Mouse (Mus musculus) intestine, embryonic 14.5 days (tissue): ENCODE results near the gene Parpbp. TPM values are rescaled to one million over a fixed set of nuclear protein-coding genes. Genes with fewer than 3 reads are reported as not detected.

Source experiments
- ATAC-seq: fragments of 200-750 bp; cut with Nextera tagmentation; replicated peaks from 2 replicates; pipeline ENCODE4 v1.8.0; 2017; ENCODE audit warnings: low read depth, moderate number of reproducible peaks, moderate TSS enrichment, moderate library complexity; ENCODE audit not compliant: low FRiP score, low TSS enrichment
- DNase-seq: peaks from one replicate; pipeline ENCODE4 v3.0.0-alpha.2; 2018; ENCODE audit warnings: low spot score
- H3K27ac ChIP-seq: fragments of 300-500 bp; sonication (generic); 2 replicates; pipeline ENCODE4 v1.5.1; 2014; ENCODE audit warnings: low read depth, mild to moderate bottlenecking, control low read depth
- H3K27me3 ChIP-seq: fragments of 300-500 bp; sonication (generic); replicated peaks from 2 replicates; pipeline ENCODE4 v1.6.1; 2014; ENCODE audit warnings: low read length, control low read depth; ENCODE audit not compliant: control insufficient read depth, insufficient read depth
- H3K36me3 ChIP-seq: fragments of 300-500 bp; sonication (generic); 2 replicates; pipeline ENCODE4 v1.6.1; 2014; ENCODE audit warnings: low read length, control low read depth; ENCODE audit not compliant: control insufficient read depth, insufficient read depth
- H3K4me1 ChIP-seq: fragments of 300-500 bp; sonication (generic); replicated peaks from 2 replicates; pipeline ENCODE4 v1.6.1; 2014; ENCODE audit warnings: low read length, control low read depth, mixed read lengths; ENCODE audit not compliant: control insufficient read depth, insufficient read depth
- H3K4me2 ChIP-seq: fragments of 300-500 bp; sonication (generic); 2 replicates; pipeline ENCODE4 v1.6.1; 2014; ENCODE audit warnings: low read length
- H3K4me3 ChIP-seq: fragments of 300-500 bp; sonication (generic); 2 replicates; pipeline ENCODE4 v1.5.1; 2014; ENCODE audit warnings: low read depth, low read length, control low read depth, mixed read lengths
- H3K9ac ChIP-seq: fragments of 300-500 bp; sonication (generic); 2 replicates; pipeline ENCODE4 v1.6.1; 2014; ENCODE audit warnings: mild to moderate bottlenecking, low read length
- H3K9me3 ChIP-seq: fragments of 300-500 bp; sonication (generic); 2 replicates; pipeline ENCODE4 v1.6.1; 2016; ENCODE audit warnings: low read length, control low read depth; ENCODE audit not compliant: control insufficient read depth
- WGBS: fragments of 180-500 bp; shearing (Covaris S2); extraction: QIAGEN DNeasy Blood & Tissue Kit; methylation state at CpG from one replicate; pipeline ENCODE4 v1.1.7; 2014; 5-methylcytosine and 5-hydroxymethylcytosine counted together
- polyA plus RNA-seq: library from polyadenylated mRNA; unstranded; fragments of >200 nt; fragmentation: Nextera tagmentation; extraction: Ambion mirVana; gene quantifications from 2 replicates; pipeline ENCODE4 v1.2.1, GENCODE M21; 2014

The Parpbp gene
- polyA plus RNA-seq, 1 experiment from 2014 or later = 12.8 TPM

DNA sequence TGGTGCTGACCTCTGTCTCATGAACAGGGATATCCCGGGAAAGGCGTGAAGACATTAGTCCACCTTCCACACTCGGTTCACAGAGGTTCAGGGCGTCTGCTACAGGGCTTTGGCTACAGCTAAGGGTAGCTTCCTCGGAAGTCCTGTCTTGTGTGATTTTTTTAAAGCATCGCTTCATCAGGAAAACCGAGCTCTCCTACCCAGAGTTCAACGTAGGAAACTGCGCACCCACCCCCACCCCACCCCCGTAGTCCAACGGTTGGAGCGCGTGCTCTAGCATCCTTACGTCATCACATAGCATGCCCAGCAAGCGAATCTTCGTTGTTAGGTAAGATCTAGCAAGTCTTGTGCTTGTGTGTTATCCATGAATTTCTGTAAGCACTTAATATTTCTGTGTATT is 11.1 kb downstream of the Parpbp start:
- Histone ChIP-seq H3K27ac (no peak overlapping the region), H3K4me3 (no peak overlapping the region), H3K9ac (no peak overlapping the region), H3K4me1 (no peaks in the 10 kb centered on the region), H3K9me3 (no peaks in the 10 kb centered on the region), H3K36me3 (0 out of 2 replicates have a peak, but pooled peaks cover 12% of the 10 kb centered on the region), H3K4me2 (no peak overlapping the region), H3K27me3 (no peaks in the 10 kb centered on the region)
- 96% methylated on average over 16 of the region's 16 CpGs for WGBS
- ATAC-seq (no peak), DNase-seq (no peak)

GRCm38 (mm10) chr10:88119721-88120120 is 27.0 kb downstream of the Parpbp start:
- H3K9ac ChIP-seq = no peak overlapping the region

GRCm38 (mm10) chr10:88113290-88113689 is 33.5 kb downstream of the Parpbp start:
- Histone ChIP-seq H3K9me3 (no peaks in the 10 kb centered on the region), H3K27ac (no peak overlapping the region), H3K4me3 (no peak overlapping the region), H3K4me2 (no peak overlapping the region), H3K4me1 (no peaks in the 10 kb centered on the region), H3K9ac (no peak overlapping the region), H3K36me3 (peaks cover 27% of the 10 kb centered on the region), H3K27me3 (no peaks in the 10 kb centered on the region)
- DNase-seq (no peak), ATAC-seq (no peak)
- WGBS = 92% methylated on average over 2 of the region's 2 CpGs

More at GRCm38 (mm10) chr10:88119721-88120120, 27.0 kb downstream of the Parpbp start:
- Histone ChIP-seq H3K27me3 (no peaks in the 10 kb centered on the region), H3K4me3 (no peak overlapping the region), H3K36me3 (peaks cover 27% of the 10 kb centered on the region; the same call in 1 of the 2 replicates), H3K9me3 (no peaks in the 10 kb centered on the region), H3K4me2 (no peak overlapping the region), H3K4me1 (no peaks in the 10 kb centered on the region), H3K27ac (no peak overlapping the region)
- DNase-seq (no peak), ATAC-seq (no peak)

DNA sequence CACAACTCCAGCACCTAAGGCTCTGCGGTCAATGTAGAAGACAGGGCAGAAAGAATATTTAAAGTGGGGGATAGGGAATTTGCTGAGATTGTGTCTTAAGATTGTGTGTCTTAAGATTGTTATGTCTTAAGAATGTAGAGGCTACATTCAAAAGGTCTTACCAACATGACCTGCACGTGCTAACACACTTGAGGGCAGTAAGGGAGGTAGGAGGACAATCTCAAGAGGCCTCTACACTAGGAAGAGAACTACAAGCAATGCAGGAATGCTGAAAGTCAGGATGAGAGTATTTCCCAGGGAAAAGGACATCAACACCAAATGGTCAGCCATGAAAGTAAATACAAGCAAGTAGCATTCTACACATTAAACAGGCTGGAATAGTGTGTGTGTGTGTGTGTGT is 40.6 kb downstream of the Parpbp start:
- Histone ChIP-seq H3K9me3 (no peaks in the 10 kb centered on the region), H3K4me3 (no peak overlapping the region), H3K27me3 (no peaks in the 10 kb centered on the region), H3K36me3 (peaks cover 8% of the 10 kb centered on the region), H3K27ac (no peak overlapping the region), H3K4me1 (no peaks in the 10 kb centered on the region), H3K4me2 (no peak overlapping the region), H3K9ac (no peak overlapping the region)
- ATAC-seq (no peak), DNase-seq (no peak)
- 93% methylated on average over 2 of the region's 2 CpGs for WGBS

- DNase-seq (no peak), ATAC-seq (no peak)
- no peak within 1 kb of the TSS for H3K4me3 ChIP-seq
- H3K27ac ChIP-seq = no peak within 1 kb of the TSS
- peaks cover 16% of the 10 kb centered on the region for H3K36me3 ChIP-seq
- H3K9ac ChIP-seq = no peak within 1 kb of the TSS
- H3K4me2 ChIP-seq = no peak within 1 kb of the TSS
- WGBS = 70% methylated on average over 5 of the region's 5 CpGs
- H3K27me3 ChIP-seq = no peaks in the 10 kb centered on the region
- H3K9me3 ChIP-seq = no peaks in the 10 kb centered on the region
- no peaks in the 10 kb centered on the region for H3K4me1 ChIP-seq
These were observed 56.0 kb downstream of the Parpbp start, which contains the start of gene Pmch for GRCm38 (mm10) chr10:88090772-88091171. Gene Pmch, plus strand, starts transcription at chr10:88091072.

DNA sequence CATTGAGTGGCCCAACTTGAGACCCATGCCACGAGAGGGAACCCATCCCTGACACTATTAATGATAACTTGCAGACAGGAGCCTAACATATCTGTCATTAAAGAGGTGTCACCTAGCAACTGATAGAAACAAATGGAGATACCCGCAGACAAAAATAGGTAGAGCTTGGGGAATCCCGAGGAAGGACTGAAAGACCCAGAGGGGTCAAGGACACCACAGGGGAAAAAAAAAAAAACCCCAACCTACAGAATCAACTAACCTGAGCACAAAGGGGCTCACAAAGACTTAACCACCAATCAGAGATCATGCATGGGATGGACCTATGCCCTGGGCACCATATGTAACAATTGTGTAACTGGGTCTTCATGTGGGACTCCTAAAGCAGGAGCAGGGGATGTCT is 79.4 kb downstream of the Parpbp start:
- no peak overlapping the region for H3K9ac ChIP-seq
- WGBS = 77% methylated on average over 3 of the region's 3 CpGs
- ATAC-seq (no peak), DNase-seq (no peak)
- no peaks in the 10 kb centered on the region for H3K36me3 ChIP-seq
- H3K4me3 ChIP-seq = no peak overlapping the region
- H3K4me1 ChIP-seq = no peaks in the 10 kb centered on the region
- H3K4me2 ChIP-seq = no peak overlapping the region
- no peaks in the 10 kb centered on the region for H3K9me3 ChIP-seq
- H3K27ac ChIP-seq = no peak overlapping the region
- no peaks in the 10 kb centered on the region for H3K27me3 ChIP-seq

GRCm38 (mm10) chr10:88064872-88065271 is 81.9 kb downstream of the Parpbp start:
- ATAC-seq (no peak), DNase-seq (no peak)
- no peaks in the 10 kb centered on the region for H3K36me3 ChIP-seq
- H3K4me2 ChIP-seq = no peak overlapping the region
- H3K27ac ChIP-seq = no peak overlapping the region
- no peak overlapping the region for H3K4me3 ChIP-seq
- 71% methylated on average over 2 of the region's 2 CpGs for WGBS
- no peaks in the 10 kb centered on the region for H3K4me1 ChIP-seq
- no peak overlapping the region for H3K9ac ChIP-seq
- no peaks in the 10 kb centered on the region for H3K9me3 ChIP-seq
- no peaks in the 10 kb centered on the region for H3K27me3 ChIP-seq

GRCm38 (mm10) chr10:88063436-88063835 is 83.3 kb downstream of the Parpbp start:
- DNase-seq (no peak), ATAC-seq (no peak)
- no peaks in the 10 kb centered on the region for H3K9me3 ChIP-seq
- no peaks in the 10 kb centered on the region for H3K27me3 ChIP-seq
- H3K4me1 ChIP-seq = no peaks in the 10 kb centered on the region
- H3K9ac ChIP-seq = no peak overlapping the region
- H3K36me3 ChIP-seq = no peaks in the 10 kb centered on the region
- H3K4me3 ChIP-seq = no peak overlapping the region
- 85% methylated on average over 4 of the region's 4 CpGs for WGBS
- no peak overlapping the region for H3K4me2 ChIP-seq
- H3K27ac ChIP-seq = no peak overlapping the region

- 40% methylated on average over 14 of the region's 14 CpGs for WGBS
- no peaks in the 10 kb centered on the region; the same call in 1 of the 2 replicates for H3K4me1 ChIP-seq
- H3K4me2 ChIP-seq = no peak overlapping the region
- DNase-seq = no peak
- no peaks in the 10 kb centered on the region for H3K27me3 ChIP-seq
- no peak for ATAC-seq
- no peak overlapping the region for H3K9ac ChIP-seq
- H3K36me3 ChIP-seq = no peaks in the 10 kb centered on the region
- H3K9me3 ChIP-seq = no peaks in the 10 kb centered on the region
- H3K4me3 ChIP-seq = no peak overlapping the region
- H3K27ac ChIP-seq = no peak overlapping the region
These were observed 89.6 kb downstream of the Parpbp start for GRCm38 (mm10) chr10:88056950-88057649.
